Mouse (Mus musculus): ENCODE data around the gene Dnah1. TPM values are rescaled to one million over a fixed set of nuclear protein-coding genes. Genes with fewer than 3 reads are reported as not detected.

Gene Dnah1
- polyA plus RNA-seq, 1 experiment from 2014 or later = 8.5 TPM

DNA sequence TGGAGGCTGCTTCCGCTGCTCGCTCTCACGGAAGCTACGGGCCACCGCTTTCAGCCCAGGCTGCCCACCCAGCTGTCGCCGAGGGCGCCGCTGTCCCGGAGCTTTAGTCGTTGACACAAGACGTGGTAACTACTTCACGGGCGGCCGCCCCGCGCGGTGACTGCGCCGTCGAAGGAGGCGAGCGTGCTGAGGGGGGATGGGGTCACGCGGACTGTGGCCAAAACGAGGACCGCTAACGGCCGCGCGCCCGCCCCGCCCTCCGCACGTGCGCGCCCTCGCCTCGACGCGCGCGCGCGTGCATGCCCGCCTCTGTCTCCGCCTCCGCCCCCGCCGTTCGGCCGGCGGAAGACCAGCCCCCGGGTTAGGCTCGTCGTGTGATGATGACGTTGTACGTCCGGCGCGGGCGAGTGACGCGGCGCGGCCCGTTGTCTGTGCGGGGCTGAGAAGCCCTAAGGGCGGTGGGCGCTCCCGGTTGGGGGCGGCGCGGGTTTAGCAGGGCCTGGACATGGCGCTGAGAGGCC is 72.6 kb downstream of the Dnah1 start, which contains the start of the genes Phf7 and Bap1:
Phf7 (minus strand) TSS at position 234 of the 521 bp plus-strand sequence.
Bap1 (plus strand) TSS at position 367 of the 521 bp plus-strand sequence.
- Histone ChIP-seq H3K27ac (peak within 1 kb of the TSS; percentile 99), H3K4me3 (replicated peaks) (peak within 1 kb of the TSS; percentile 100), H3K9ac (peak within 1 kb of the TSS; percentile 100), H3K4me1 (peaks cover 21% of the 10 kb centered on the region), H3K36me3 (peaks cover 37% of the 10 kb centered on the region), H3K27me3 (no peaks in the 10 kb centered on the region), H3K9me3 (replicated peaks) (no peaks in the 10 kb centered on the region), H3K4me2 (peak within 1 kb of the TSS; percentile 75)
- WGBS = under 1% methylated on average over 73 of the region's 75 CpGs
- ATAC-seq (replicated peaks; ENCODE audit: low FRiP score) = peak; percentile 94

DNA sequence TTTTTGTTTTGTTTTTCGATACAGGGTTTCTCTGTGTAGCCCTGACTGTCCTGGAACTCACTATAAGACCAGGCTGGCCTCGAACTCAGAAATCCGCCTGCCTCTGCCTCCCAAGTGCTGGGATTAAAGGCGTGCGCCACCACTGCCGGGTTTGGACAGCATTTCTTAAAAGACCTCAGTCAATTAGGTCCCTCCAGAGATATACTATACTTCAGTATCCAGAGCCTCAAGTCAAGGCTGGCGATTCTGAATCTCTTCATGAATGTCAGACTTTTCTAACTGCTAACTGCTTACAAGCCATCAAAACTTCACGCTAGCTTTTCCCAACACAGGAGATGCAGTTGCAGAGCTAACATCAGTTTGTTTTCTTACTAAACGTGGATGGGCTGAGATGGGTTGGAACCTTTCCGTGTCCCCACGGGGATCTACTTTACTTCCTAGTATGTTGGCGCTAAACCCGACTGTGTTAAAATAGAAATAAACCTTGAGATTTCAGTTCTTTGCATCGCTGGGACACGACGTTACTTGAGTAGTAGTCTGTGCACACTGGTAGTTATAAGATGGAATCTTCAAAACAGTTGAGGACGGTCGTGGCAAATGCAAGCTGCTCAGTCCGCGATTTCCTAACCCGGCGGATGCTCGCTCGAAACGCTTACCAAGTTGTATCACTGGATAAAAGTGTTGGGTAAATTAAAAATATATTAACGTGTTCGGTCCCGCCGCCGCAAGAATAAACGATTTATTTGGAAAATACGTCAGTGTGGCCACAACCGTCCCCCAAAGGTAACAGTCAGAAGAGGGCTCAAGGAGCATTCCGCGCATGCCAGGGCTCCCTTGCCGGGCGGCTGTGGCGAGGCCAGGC is 73.2 kb downstream of the Dnah1 start:
- 17% methylated on average over 38 of the region's 38 CpGs for WGBS
- H3K4me3 ChIP-seq (replicated peaks) = peak overlapping the region; percentile 100
- H3K27me3 ChIP-seq = no peaks in the 10 kb centered on the region
- peak overlapping the region; percentile 100 for H3K9ac ChIP-seq
- no peaks in the 10 kb centered on the region for H3K9me3 ChIP-seq (replicated peaks)
- peak overlapping the region; percentile 99 for H3K27ac ChIP-seq
- peak overlapping the region; percentile 75 for H3K4me2 ChIP-seq
- peaks cover 30% of the 10 kb centered on the region for H3K36me3 ChIP-seq
- peak; percentile 10; the same call in 1 of the 2 replicates for ATAC-seq (replicated peaks; ENCODE audit: low FRiP score)
- H3K4me1 ChIP-seq = peaks cover 21% of the 10 kb centered on the region

DNA sequence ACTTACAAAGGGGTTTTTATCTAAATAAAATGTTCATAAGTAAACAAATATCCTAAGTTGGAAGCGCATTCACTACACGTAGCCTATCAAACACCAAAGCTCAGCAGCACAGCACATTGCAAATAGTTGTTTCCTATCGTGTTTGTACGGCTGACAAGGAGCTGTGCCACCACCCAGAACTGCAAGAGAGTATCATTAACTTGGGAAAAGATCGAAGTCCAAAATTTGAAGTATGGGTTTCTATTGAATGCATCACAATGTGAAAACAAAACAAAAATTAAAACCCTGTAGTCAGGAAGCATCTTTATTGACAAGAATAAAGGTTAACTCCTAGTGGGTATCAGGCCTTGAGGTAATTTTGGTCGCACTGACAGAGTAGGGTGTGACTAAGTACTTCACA is 75.3 kb downstream of the Dnah1 start:
- Histone ChIP-seq H3K36me3 (peaks cover 10% of the 10 kb centered on the region), H3K9ac (no peak overlapping the region), H3K4me2 (no peak overlapping the region), H3K27ac (no peak overlapping the region), H3K4me3 (replicated peaks) (no peak overlapping the region), H3K4me1 (peaks cover 21% of the 10 kb centered on the region), H3K9me3 (replicated peaks) (no peaks in the 10 kb centered on the region), H3K27me3 (no peaks in the 10 kb centered on the region)
- WGBS = 92% methylated on average over 6 of the region's 6 CpGs
- no peak for ATAC-seq (replicated peaks; ENCODE audit: low FRiP score)

DNA sequence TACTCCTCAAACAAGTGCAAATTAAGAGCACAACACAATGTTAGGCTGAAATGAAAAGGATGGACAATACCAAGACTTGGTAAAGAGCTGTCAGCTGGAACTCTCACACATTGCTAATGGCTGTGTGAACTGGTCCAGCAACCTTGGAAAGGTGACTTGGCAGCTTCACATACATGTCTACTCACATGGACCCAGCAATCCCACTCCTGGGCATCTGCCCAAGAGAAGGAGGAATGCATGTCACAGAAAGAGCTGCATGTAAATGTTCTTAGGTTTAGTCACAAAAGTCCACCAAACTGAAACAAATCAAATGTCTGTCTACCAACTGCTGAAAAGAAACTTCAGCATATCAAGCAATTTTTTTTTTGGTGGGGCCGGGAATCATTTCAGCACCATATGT is 77.8 kb downstream of the Dnah1 start:
- peaks cover 8% of the 10 kb centered on the region for H3K4me1 ChIP-seq
- 90% methylated on average over 1 of the region's 1 CpGs for WGBS

DNA sequence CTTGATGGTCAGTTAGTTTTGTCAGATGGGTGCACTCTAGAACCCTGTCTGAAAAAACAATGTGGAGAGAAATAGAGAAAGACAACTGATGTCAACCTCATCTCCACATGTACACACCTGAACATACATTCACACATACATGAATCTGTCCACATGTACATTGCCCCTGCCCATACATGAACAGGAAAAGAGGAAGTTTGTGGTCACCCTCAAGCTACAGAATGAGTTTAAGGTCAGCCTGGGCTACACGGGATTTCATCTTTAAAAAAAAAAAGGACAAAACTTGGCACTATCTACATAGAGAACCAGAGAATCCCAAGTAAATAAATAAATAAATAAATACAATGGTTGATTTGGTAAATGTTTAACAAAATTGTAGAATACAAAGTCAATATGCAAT is 78.9 kb downstream of the Dnah1 start:
- no peak overlapping the region for H3K4me3 ChIP-seq (replicated peaks)
- no peak overlapping the region for H3K4me2 ChIP-seq
- H3K4me1 ChIP-seq = peaks cover under 1% of the 10 kb centered on the region; the same call in 1 of the 2 replicates
- 86% methylated on average over 1 of the region's 1 CpGs for WGBS
- no peak for ATAC-seq (replicated peaks; ENCODE audit: low FRiP score)
- no peak overlapping the region for H3K9ac ChIP-seq
- H3K36me3 ChIP-seq = no peaks in the 10 kb centered on the region
- H3K9me3 ChIP-seq (replicated peaks) = no peaks in the 10 kb centered on the region
- H3K27ac ChIP-seq = no peak overlapping the region
- no peaks in the 10 kb centered on the region for H3K27me3 ChIP-seq

More for the DNA sequence above, 77.8 kb downstream of the Dnah1 start:
- Histone ChIP-seq H3K9ac (no peak overlapping the region), H3K4me2 (no peak overlapping the region), H3K9me3 (replicated peaks) (no peaks in the 10 kb centered on the region), H3K27ac (no peak overlapping the region), H3K36me3 (no peaks in the 10 kb centered on the region), H3K27me3 (no peaks in the 10 kb centered on the region), H3K4me3 (replicated peaks) (no peak overlapping the region)
- no peak for ATAC-seq (replicated peaks; ENCODE audit: low FRiP score)

DNA sequence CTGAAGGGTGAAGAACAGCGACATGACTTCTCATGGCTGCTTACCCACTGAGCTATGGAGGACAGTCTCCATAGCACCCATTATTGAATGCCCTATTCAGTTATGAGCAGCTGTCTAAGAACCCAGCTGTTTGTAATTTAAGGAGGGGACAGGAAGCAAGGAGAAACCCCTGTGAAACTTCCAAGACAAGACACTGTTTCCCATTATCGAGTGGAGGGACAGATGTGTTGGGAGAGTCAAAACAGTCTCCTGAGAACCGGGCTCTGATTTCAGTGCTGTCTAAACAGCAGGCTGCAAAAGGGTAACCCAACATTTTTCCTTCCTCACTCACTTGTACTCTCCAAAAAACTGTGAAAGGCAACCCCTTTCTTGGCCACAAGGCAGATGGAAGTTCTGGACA is 83.2 kb downstream of the Dnah1 start:
- Histone ChIP-seq H3K4me3 (replicated peaks) (no peak overlapping the region), H3K27ac (no peak overlapping the region), H3K4me2 (no peak overlapping the region), H3K36me3 (0 out of 2 replicates have a peak, but pooled peaks cover 6% of the 10 kb centered on the region), H3K9me3 (replicated peaks) (no peaks in the 10 kb centered on the region), H3K27me3 (no peaks in the 10 kb centered on the region), H3K4me1 (no peaks in the 10 kb centered on the region), H3K9ac (no peak overlapping the region)
- WGBS = 63% methylated on average over 3 of the region's 3 CpGs
- no peak for ATAC-seq (replicated peaks; ENCODE audit: low FRiP score)

DNA sequence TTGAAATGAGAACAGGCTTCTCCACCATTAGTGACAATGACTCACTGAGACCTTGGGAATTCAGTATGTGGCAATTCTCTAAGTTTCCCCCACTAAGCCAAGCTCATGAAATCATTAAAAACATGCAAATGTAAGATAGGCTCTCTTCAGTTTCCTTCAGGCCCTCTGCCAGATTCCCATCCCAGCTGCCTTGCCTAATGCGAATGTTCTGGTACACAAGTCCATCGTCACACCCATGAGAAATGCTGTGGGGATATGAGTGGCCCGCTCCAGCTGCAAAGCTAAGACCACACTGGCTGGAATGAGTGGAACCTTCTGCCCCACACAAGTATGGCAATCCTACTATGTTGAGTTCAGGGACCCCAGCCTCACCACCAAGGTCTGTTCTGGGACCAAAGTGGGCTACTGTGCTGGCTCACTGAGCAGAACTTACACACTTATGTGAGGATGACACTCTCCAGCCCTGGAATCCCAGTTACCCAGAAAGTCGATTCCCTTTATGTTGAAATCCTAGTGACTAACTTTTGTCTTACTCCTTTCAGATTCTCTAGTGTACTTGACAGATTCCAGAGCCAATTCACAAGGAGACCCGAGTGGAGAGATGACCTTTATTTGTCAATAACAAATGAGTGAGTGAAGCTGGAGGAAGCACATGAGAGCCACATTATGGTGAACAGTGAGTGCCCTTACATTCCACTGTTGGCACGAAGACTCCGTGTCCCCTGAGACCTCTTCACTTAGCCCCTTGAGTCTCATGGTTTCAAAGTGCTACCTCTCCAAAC is 86.4 kb downstream of the Dnah1 start:
- no peak overlapping the region for H3K9ac ChIP-seq
- no peak for ATAC-seq (replicated peaks; ENCODE audit: low FRiP score)
- H3K9me3 ChIP-seq (replicated peaks) = no peaks in the 10 kb centered on the region
- peaks cover 14% of the 10 kb centered on the region for H3K4me1 ChIP-seq
- H3K27me3 ChIP-seq = no peaks in the 10 kb centered on the region
- no peak overlapping the region for H3K4me3 ChIP-seq (replicated peaks)
- WGBS = 85% methylated on average over 7 of the region's 7 CpGs
- no peak overlapping the region for H3K27ac ChIP-seq
- H3K4me2 ChIP-seq = no peak overlapping the region
- 0 out of 2 replicates have a peak, but pooled peaks cover 6% of the 10 kb centered on the region for H3K36me3 ChIP-seq

DNA sequence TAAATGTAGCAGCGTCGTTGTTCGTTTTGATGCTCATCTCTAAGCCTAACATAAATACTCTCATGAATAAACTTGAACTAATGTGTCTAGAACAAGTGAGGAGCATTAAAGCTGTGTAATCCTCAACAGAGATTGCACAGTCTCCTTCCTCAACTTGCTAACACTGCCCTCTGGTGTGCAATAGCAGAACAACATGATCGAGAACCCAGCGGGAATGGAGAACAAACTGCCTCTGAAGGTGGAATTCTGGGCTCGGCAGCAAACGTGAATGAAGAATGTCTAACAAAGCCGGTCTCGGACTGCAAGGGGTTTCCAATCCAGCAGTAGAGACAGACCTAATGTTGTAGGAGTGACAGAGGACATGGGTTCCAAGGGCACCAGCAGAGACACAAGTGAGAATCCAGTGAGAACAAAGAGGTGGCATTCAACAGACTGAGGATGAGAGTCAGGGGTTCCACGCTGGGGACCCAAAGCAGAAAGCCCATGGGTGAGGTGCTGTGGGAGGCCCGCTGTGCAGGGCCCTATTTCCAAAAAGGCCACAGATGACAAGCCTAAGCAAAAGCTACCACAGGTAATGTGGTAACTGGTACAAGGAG is 89.6 kb downstream of the Dnah1 start:
- ATAC-seq (replicated peaks; ENCODE audit: low FRiP score) = 0 out of 2 replicates have a peak, but pooled peaks have one; percentile 30
- no peak overlapping the region for H3K4me3 ChIP-seq (replicated peaks)
- 21% methylated on average over 11 of the region's 11 CpGs for WGBS
- peak overlapping the region; percentile 64 for H3K27ac ChIP-seq
- H3K4me1 ChIP-seq = peaks cover 45% of the 10 kb centered on the region
- H3K4me2 ChIP-seq = no peak overlapping the region
- H3K36me3 ChIP-seq = 0 out of 2 replicates have a peak, but pooled peaks cover 6% of the 10 kb centered on the region
- H3K27me3 ChIP-seq = no peaks in the 10 kb centered on the region
- H3K9me3 ChIP-seq (replicated peaks) = no peaks in the 10 kb centered on the region
- H3K9ac ChIP-seq = no peak overlapping the region

DNA sequence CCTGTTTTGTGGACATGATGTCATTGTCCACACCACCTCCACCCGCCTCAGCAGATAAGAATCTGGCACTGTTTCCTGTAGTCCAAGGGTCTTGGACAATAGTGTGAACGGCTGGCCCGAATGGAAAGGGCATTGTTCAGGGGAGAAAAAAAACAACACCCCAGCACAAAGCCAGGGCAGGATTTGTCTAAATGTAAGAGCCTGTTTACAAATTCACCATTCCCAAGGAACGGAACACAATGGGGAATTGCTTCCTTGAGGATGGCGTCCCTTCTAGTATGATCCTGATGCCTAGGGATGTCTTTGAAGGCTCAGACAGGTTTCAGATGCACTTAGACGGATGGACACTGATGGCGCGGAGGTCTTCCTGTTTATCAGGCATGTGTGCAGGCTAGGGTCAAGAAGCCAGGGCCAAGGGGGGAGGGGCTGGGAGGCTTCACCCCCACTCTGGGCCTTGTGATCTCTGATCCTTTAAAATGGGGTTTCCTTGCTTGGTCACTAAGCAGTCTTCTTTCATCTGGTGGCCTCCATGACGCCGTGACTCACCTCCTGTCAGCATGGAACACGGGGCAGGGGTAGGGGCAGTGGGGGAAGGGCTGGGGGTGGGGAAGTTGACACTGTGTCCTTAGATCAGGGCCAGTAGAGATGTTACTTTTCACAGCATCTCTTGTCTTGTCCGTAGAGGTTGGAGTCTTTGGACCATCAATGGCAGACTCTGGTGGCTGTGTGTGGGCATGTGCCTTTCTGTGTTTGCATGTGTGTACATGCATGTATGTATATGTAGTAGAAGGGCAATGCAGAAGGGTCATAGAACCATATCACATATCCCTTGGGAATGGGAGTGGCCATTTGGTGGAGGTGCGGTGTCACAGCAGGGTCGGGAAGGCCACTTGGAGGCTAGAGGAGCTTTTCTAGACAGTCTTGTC is 90.4 kb downstream of the Dnah1 start:
- H3K27me3 ChIP-seq = no peaks in the 10 kb centered on the region
- H3K9me3 ChIP-seq (replicated peaks) = no peaks in the 10 kb centered on the region
- H3K36me3 ChIP-seq = no peaks in the 10 kb centered on the region
- peak overlapping the region; percentile 64 for H3K27ac ChIP-seq
- no peak overlapping the region for H3K4me3 ChIP-seq (replicated peaks)
- 69% methylated on average over 14 of the region's 14 CpGs for WGBS
- peaks cover 52% of the 10 kb centered on the region for H3K4me1 ChIP-seq
- ATAC-seq (replicated peaks; ENCODE audit: low FRiP score) = 0 out of 2 replicates have a peak, but pooled peaks have one; percentile 20
- no peak overlapping the region for H3K9ac ChIP-seq
- H3K4me2 ChIP-seq = no peak overlapping the region

DNA sequence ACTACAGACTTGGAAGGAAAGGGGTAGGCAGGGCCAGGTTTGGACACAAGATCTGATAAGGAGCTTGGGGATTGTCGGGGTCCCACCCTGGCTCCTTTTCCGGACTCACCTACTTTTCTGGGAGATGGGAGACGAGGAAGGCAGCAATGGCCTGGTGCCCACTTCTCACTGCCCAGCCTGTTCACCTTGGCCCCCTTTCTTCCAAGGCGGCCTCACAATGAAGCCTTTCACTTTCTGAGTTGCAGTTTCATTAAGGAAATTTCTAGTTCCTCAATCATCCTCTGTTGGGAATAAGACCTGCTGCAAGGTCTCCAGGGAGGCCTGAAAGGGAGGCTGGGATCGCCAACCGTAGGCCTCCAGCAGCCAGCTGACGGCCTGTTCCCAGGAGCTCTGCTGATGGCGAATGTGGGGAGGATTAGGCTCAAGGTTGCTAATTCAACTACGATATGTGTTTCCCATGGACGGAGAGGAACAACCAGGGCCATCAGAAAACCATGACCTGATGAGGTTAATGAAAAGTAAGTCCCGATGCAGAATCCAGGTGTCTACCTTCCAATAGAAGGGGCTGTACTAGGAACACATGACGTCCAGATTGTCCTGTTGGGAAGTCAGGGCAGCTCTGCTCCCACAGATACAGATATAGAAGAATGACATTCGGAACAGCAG is 91.2 kb downstream of the Dnah1 start:
- WGBS = 75% methylated on average over 13 of the region's 13 CpGs
- no peak overlapping the region for H3K9ac ChIP-seq
- H3K27ac ChIP-seq = peak overlapping the region; percentile 60; the same call in 1 of the 2 replicates

More for the DNA sequence above, 91.2 kb downstream of the Dnah1 start:
- no peaks in the 10 kb centered on the region for H3K9me3 ChIP-seq (replicated peaks)
- H3K27me3 ChIP-seq = no peaks in the 10 kb centered on the region
- no peaks in the 10 kb centered on the region for H3K36me3 ChIP-seq
- no peak for ATAC-seq (replicated peaks; ENCODE audit: low FRiP score)
- H3K4me3 ChIP-seq (replicated peaks) = no peak overlapping the region
- H3K4me2 ChIP-seq = no peak overlapping the region
- peaks cover 60% of the 10 kb centered on the region for H3K4me1 ChIP-seq

All from kidney, embryonic 15.5 days (tissue).